Mouse (Mus musculus) megakaryocyte, embryonic 14.5 days (primary cell): ENCODE measurements around the gene Pdia2. TPM values are rescaled to one million over a fixed set of nuclear protein-coding genes. Genes with fewer than 3 reads are reported as not detected.

Experiments
- H3K27me3 ChIP-seq: replicated peaks from 2 replicates; pipeline ENCODE3; 2012; ENCODE audit warnings: inconsistent platforms
- H3K36me3 ChIP-seq: replicated peaks from 2 replicates; pipeline ENCODE3; 2012; ENCODE audit warnings: low read length, inconsistent platforms, mixed read lengths
- H3K4me1 ChIP-seq: 2 replicates; pipeline ENCODE4 v1.6.1; 2012; ENCODE audit warnings: inconsistent platforms
- H3K4me3 ChIP-seq: replicated peaks from 2 replicates; pipeline ENCODE3; 2012; ENCODE audit warnings: moderate library complexity, mild to moderate bottlenecking, inconsistent platforms
- H3K9me3 ChIP-seq: 2 replicates; pipeline ENCODE4 v1.6.1; 2012; ENCODE audit warnings: inconsistent platforms
- FLI1 ChIP-seq: IDR thresholded peaks from 2 replicates; pipeline ENCODE4 v1.6.1; 2012; ENCODE audit warnings: low read length, inconsistent platforms, mixed read lengths
- GATA1 ChIP-seq: IDR thresholded peaks from 3 replicates; pipeline ENCODE4 v1.6.1; 2012; ENCODE audit warnings: mixed read lengths, low read length, inconsistent platforms, borderline replicate concordance
- polyA plus RNA-seq: library from polyadenylated mRNA; stranded (reverse); fragments of >175 nt; gene quantifications from 2 replicates; pipeline ENCODE4 v1.2.3, GENCODE M21; 2012; ENCODE audit warnings: low replicate concordance; ENCODE audit not compliant: insufficient read depth

Gene Pdia2
- polyA plus RNA-seq, 1 experiment: not detected

DNA sequence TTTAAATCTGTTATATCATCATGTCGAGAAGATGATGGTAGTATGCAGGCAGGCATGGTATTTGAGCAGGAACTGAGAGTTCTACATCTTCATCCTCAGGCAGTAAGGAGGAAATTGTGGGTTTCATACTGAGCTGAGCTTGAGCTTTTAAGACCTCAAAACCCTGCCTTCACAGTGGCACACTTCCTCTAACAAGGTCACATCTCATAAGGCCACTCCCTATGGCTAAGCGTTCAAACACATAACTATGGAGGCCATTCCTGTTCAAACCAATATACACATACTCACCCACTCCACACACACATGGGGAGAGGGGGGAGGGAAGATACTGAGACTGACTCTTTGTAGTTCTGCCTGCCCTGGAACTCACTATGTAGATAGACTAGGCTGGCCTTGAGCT, 30.8 kb downstream of the Pdia2 start:
- TF ChIP-seq FLI1 (no peak), GATA1 (no peak)
- Histone ChIP-seq H3K27me3 (no peaks in the 10 kb centered on the region), H3K36me3 (peaks cover 39% of the 10 kb centered on the region), H3K9me3 (no peaks in the 10 kb centered on the region), H3K4me3 (no peak overlapping the region), H3K4me1 (peaks cover 32% of the 10 kb centered on the region)

DNA sequence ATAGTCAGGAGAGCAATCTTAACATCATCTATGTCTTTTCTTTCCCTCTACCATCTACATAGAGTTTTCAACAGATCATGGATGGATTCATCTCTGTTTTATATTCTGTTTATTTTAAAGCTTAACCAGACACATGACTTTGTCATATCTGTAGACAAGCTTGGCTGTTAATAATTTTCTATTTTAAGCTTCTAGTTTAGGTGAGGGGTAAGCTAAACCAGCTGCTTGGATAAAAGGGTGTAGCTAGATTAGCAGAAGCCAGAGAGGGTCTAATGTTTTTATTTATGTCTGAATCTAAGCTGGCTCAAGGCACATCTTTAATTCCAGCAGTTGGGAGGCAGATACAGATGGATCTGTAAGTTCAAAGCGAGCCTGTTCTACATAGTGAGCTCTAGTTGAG, 36.2 kb downstream of the Pdia2 start:
- H3K4me3 ChIP-seq: no peak overlapping the region
- peaks cover 28% of the 10 kb centered on the region for H3K4me1 ChIP-seq
- TF ChIP-seq GATA1 (no peak), FLI1 (no peak)
- no peaks in the 10 kb centered on the region for H3K9me3 ChIP-seq
- H3K27me3 ChIP-seq: no peaks in the 10 kb centered on the region
- peaks cover 32% of the 10 kb centered on the region for H3K36me3 ChIP-seq

DNA sequence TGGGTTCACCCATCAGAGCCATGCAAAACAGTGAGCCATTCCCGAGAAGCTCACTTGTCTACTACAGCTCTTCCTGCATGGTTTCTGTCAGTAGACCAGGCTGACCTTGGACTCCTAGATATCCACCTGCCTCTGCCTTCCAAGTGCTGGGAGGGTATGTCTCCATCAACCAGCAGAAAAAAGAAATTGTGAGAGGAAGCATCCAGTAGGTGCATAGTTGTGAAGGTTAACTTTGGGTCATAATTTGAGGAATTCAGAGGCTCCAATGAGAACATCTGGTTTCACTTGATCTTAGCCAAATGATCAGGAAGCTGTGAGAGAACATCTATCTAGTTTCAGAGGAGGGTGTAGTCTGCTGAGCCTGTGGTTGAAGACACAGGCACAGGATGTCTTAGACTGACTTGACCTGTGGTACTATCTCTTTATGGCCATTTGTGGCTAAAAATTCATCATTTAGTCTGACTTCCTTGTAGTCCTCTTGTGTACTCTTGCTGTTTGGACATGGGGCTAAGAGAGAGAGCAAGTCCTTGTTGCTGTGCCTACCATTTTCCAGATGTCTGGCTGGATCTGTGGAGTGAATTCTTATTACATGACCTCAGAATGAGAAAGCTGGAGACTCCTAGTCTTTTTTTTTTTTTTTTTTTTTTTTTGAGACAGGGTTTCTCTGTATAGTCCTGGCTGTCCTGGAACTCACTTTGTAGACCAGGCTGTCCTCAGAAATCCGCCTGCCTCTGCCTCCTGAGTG, 46.8 kb downstream of the Pdia2 start:
- H3K9me3 ChIP-seq: no peaks in the 10 kb centered on the region
- peaks cover 77% of the 10 kb centered on the region for H3K36me3 ChIP-seq
- peaks cover 18% of the 10 kb centered on the region for H3K4me1 ChIP-seq
- no peak overlapping the region for H3K4me3 ChIP-seq
- no peaks in the 10 kb centered on the region for H3K27me3 ChIP-seq
- TF ChIP-seq GATA1 (no peak), FLI1 (no peak)

DNA sequence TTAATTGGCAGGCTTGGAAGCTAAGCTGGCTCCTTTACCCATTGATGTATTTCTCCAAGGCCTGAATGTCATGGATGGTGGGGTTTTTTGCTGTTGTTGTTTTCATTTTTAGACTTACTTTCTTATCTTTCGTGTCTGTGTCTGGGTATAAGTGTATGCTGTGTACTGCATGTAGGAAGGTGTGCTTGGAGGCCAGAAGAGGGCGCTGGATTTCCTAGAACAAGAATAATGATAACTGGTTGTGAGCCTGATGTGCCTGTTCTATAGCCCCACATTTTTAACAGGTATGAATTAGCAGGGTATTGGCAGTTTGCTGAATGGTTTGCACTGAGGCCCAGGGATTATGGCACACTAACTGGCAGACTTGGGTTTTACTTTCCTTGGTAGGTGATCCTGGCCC, 49.8 kb downstream of the Pdia2 start:
- Histone ChIP-seq H3K4me1 (peaks cover 25% of the 10 kb centered on the region), H3K36me3 (peaks cover 80% of the 10 kb centered on the region), H3K9me3 (no peaks in the 10 kb centered on the region), H3K4me3 (no peak overlapping the region), H3K27me3 (no peaks in the 10 kb centered on the region)
- no peak for TF ChIP-seq FLI1
- TF ChIP-seq GATA1: no peak

Other genes with a start within 250 kb of the Pdia2 start
- not detected in 2 replicates for gene A930017K11Rik, start 246.5 kb downstream of the Pdia2 start, polyA plus RNA-seq
- gene Capn15, start 213.3 kb downstream of the Pdia2 start, polyA plus RNA-seq: 12.2 and 39.3 TPM in 2 replicates
- gene Rab11fip3, start 129.5 kb downstream of the Pdia2 start, polyA plus RNA-seq: 2.7 and 4.0 TPM in 2 replicates
- gene Decr2, start 108.8 kb downstream of the Pdia2 start, polyA plus RNA-seq: 0.35 and 1.5 TPM in 2 replicates
- gene Nme4, start 103.5 kb downstream of the Pdia2 start, polyA plus RNA-seq: 28.9 and 32.8 TPM in 2 replicates
- gene Tmem8, start 85.8 kb downstream of the Pdia2 start, polyA plus RNA-seq: 3.3 and 4.1 TPM in 2 replicates
- 104 and 138 TPM in 2 replicates for gene Mrpl28, start 75.6 kb downstream of the Pdia2 start, polyA plus RNA-seq
- gene Axin1, start 60.4 kb downstream of the Pdia2 start, polyA plus RNA-seq: 12.5 and 19.6 TPM in 2 replicates
- 0.84 and 8.2 TPM in 2 replicates for gene Rgs11, start 3.9 kb upstream of the Pdia2 start, polyA plus RNA-seq
- gene Arhgdig, start 8.7 kb upstream of the Pdia2 start, polyA plus RNA-seq: not detected in 2 replicates
- gene Fam234a, start 45.2 kb upstream of the Pdia2 start, polyA plus RNA-seq: 7.0 and 8.3 TPM in 2 replicates
- gene Luc7l, start 53.8 kb upstream of the Pdia2 start, polyA plus RNA-seq: 8.5 and 23.7 TPM in 2 replicates
- 0.16 TPM in 1 of 2 replicates, not detected in the other for gene Neurl1b, start 215.7 kb upstream of the Pdia2 start, polyA plus RNA-seq